Comparison of ENCODE assay signal across 22 mouse cellular contexts in genomic region chr2:79400045-79400444, GRCm38 (mm10). TPM values are rescaled to one million over a fixed set of nuclear protein-coding genes. Genes with fewer than 3 reads are reported as not detected.
"Had no signal": no experiment of that assay in that cellular context is flagged by ENCODE, and none has a peak within 500 bp of the region (broad histone marks: within the 10 kb centered on the region; RNA-seq: fewer than 3 reads in every experiment).

No protein-coding gene starts in this region.

- H3K36me3 ChIP-seq: limb, embryonic 10.5 days; limb, embryonic 13.5 days; liver, embryonic 12.5 days; liver, embryonic 15.5 days; lung, embryonic 15.5 days had no signal

- H3K4me2 ChIP-seq: limb, embryonic 13.5 days; liver, embryonic 12.5 days; liver, embryonic 15.5 days; lung, embryonic 15.5 days had no signal

- H3K9ac ChIP-seq: limb, embryonic 13.5 days; liver, embryonic 12.5 days; liver, embryonic 15.5 days; lung, embryonic 15.5 days had no signal

- H3K4me1 ChIP-seq: limb, embryonic 10.5 days; limb, embryonic 13.5 days; liver, embryonic 12.5 days; liver, embryonic 15.5 days; lung, embryonic 15.5 days had no signal

- H3K27ac ChIP-seq: kidney, postnatal 0 days; layer of hippocampus, adult 2 months; limb, embryonic 10.5 days; limb, embryonic 13.5 days; liver, embryonic 12.5 days; liver, embryonic 15.5 days; lung, embryonic 15.5 days had no signal

- H3K4me3 ChIP-seq: layer of hippocampus, adult 2 months; limb, embryonic 10.5 days; limb, embryonic 13.5 days; liver, embryonic 12.5 days; liver, embryonic 15.5 days; lung, embryonic 15.5 days; megakaryocyte, embryonic 14.5 days had no signal

- ATAC-seq: intestine, postnatal 0 days; liver, embryonic 12.5 days had no signal

- DNase-seq: kidney, adult 2 months; kidney, postnatal 25 days; layer of hippocampus, adult 9-11 months; liver; lung, adult 18-20 months; lung, postnatal 10 days; lung, postnatal 36 days; thymus, adult 18-20 months; thymus, postnatal 36 days had no signal

- H3K27me3 ChIP-seq: limb, embryonic 13.5 days; liver, embryonic 12.5 days; liver, embryonic 15.5 days; lung, embryonic 15.5 days had no signal

- H3K9me3 ChIP-seq: limb, embryonic 10.5 days; limb, embryonic 13.5 days; liver, embryonic 12.5 days; liver, embryonic 15.5 days; lung, embryonic 15.5 days; megakaryocyte, embryonic 14.5 days had no signal

RNA-seq across cellular contexts. Expression of gene Neurod1, which starts 56.5 kb away (rescaled TPM):
- polyA plus RNA-seq: kidney, adult 2 months; kidney, embryonic 14.5 days; kidney, postnatal 0 days; limb, embryonic 10.5 days; limb, embryonic 13.5 days; liver, embryonic 12.5 days; liver, embryonic 15.5 days; lung, embryonic 15.5 days; spleen, adult 2 months; testis, adult 2 months; urinary bladder, adult 2 months had no signal
